Mouse (Mus musculus) heart, adult 18-20 months (tissue): Measurements from ENCODE around the gene Cenpu. TPM values are rescaled to one million over a fixed set of nuclear protein-coding genes. Genes with fewer than 3 reads are reported as not detected.

Experiments
- total RNA-seq, 2 experiments: library from RNA; stranded (reverse); gene quantifications; 2 replicates each; pipeline ENCODE4 v1.2.3; 2021

Cenpu gene
- total RNA-seq, 2 experiments from 2014 or later: 0.49 to 0.97 TPM

Other genes starting within 250 kb of the Cenpu start
- gene Acsl1, start 81.0 kb upstream of the Cenpu start, total RNA-seq: 100 to 1,000 TPM; 940 to 953 TPM
- 1 to 10 TPM; 2.1 to 2.6 TPM for gene Primpol, start 65.2 kb downstream of the Cenpu start, total RNA-seq
- gene Casp3, start 65.3 kb downstream of the Cenpu start, total RNA-seq: 1 to 10 TPM; 2.0 to 2.8 TPM
- 10 to 100 TPM; 31.2 to 40.1 TPM for gene Irf2, start 187.7 kb downstream of the Cenpu start, total RNA-seq